Mouse (Mus musculus) hindbrain, embryonic 11.5 days (tissue): ENCODE results near the gene Gm49325. TPM values are rescaled to one million over a fixed set of nuclear protein-coding genes. Genes with fewer than 3 reads are reported as not detected.

ENCODE experiments used
- ATAC-seq: fragments of 200-750 bp; cut with Nextera tagmentation; 2 replicates; pipeline ENCODE4 v1.8.0; 2017; ENCODE audit warnings: mild to moderate bottlenecking, moderate TSS enrichment, moderate library complexity; ENCODE audit not compliant: low FRiP score
- DNase-seq: peaks from one replicate; pipeline ENCODE4 v3.0.0-alpha.2; 2015; ENCODE audit warnings: low spot score
- H3K27ac ChIP-seq: fragments of 300-500 bp; sonication (generic); 2 replicates; pipeline ENCODE4 v1.5.1; 2014; ENCODE audit warnings: mild to moderate bottlenecking, low read depth, low read length
- H3K27me3 ChIP-seq: fragments of 300-500 bp; sonication (generic); 2 replicates; pipeline ENCODE4 v1.6.1; 2014; ENCODE audit warnings: mild to moderate bottlenecking, low read length, moderate library complexity, mixed read lengths; ENCODE audit not compliant: control insufficient read depth, insufficient read depth
- H3K36me3 ChIP-seq: fragments of 300-500 bp; sonication (generic); 2 replicates; pipeline ENCODE4 v1.6.1; 2014; ENCODE audit warnings: mild to moderate bottlenecking, low read length, moderate library complexity, mixed read lengths; ENCODE audit not compliant: control insufficient read depth, insufficient read depth
- H3K4me1 ChIP-seq: fragments of 300-500 bp; sonication (generic); replicated peaks from 2 replicates; pipeline ENCODE4 v1.6.1; 2014; ENCODE audit warnings: low read length, mixed read lengths; ENCODE audit not compliant: control insufficient read depth, insufficient read depth
- H3K4me2 ChIP-seq: fragments of 300-500 bp; sonication (generic); replicated peaks from 2 replicates; pipeline ENCODE4 v1.6.1; 2014; ENCODE audit warnings: mild to moderate bottlenecking, low read depth, low read length
- H3K4me3 ChIP-seq: fragments of 300-500 bp; sonication (generic); 2 replicates; pipeline ENCODE4 v1.5.1; 2014; ENCODE audit warnings: low read depth, low read length
- H3K9ac ChIP-seq: fragments of 300-500 bp; sonication (generic); 2 replicates; pipeline ENCODE4 v1.6.1; 2014; ENCODE audit warnings: low read depth, low read length
- H3K9me3 ChIP-seq: fragments of 300-500 bp; sonication (generic); 2 replicates; pipeline ENCODE4 v1.6.1; 2016; ENCODE audit warnings: low read length; ENCODE audit not compliant: control insufficient read depth
- WGBS: fragments of 180-500 bp; shearing (Covaris S2); extraction: QIAGEN DNeasy Blood & Tissue Kit; methylation state at CpG from one replicate; pipeline ENCODE4 v1.1.7; 2014; 5-methylcytosine and 5-hydroxymethylcytosine counted together
- polyA plus RNA-seq: library from polyadenylated mRNA; unstranded; fragments of >200 nt; fragmentation: Nextera tagmentation; extraction: Ambion mirVana; gene quantifications from 2 replicates; pipeline ENCODE4 v1.2.1, GENCODE M21; 2014

Gm49325 gene
- polyA plus RNA-seq, 1 experiment from 2014 or later = not detected

GRCm38 (mm10) chr10:77569973-77570658 is 35.9 kb upstream of the Gm49325 start:
- ATAC-seq = no peak
- Histone ChIP-seq H3K9me3 (no peaks in the 10 kb centered on the region), H3K9ac (no peak overlapping the region), H3K4me2 (no peak overlapping the region), H3K36me3 (no peaks in the 10 kb centered on the region), H3K27ac (no peak overlapping the region), H3K4me3 (no peak overlapping the region), H3K27me3 (no peaks in the 10 kb centered on the region), H3K4me1 (no peaks in the 10 kb centered on the region)
- DNase-seq = no peak
- 57% methylated on average over 6 of the region's 6 CpGs for WGBS

GRCm38 (mm10) chr10:77572225-77572624 is 33.8 kb upstream of the Gm49325 start:
- Histone ChIP-seq H3K4me2 (no peak overlapping the region), H3K9ac (no peak overlapping the region), H3K27ac (no peak overlapping the region), H3K36me3 (no peaks in the 10 kb centered on the region), H3K4me3 (no peak overlapping the region), H3K9me3 (no peaks in the 10 kb centered on the region), H3K27me3 (no peaks in the 10 kb centered on the region), H3K4me1 (no peaks in the 10 kb centered on the region)
- no peak for ATAC-seq
- WGBS = 44% methylated on average over 3 of the region's 3 CpGs
- peak; percentile 19 for DNase-seq

- Histone ChIP-seq H3K4me1 (no peaks in the 10 kb centered on the region), H3K4me3 (no peak overlapping the region), H3K27me3 (no peaks in the 10 kb centered on the region), H3K27ac (no peak overlapping the region), H3K4me2 (no peak overlapping the region), H3K36me3 (no peaks in the 10 kb centered on the region), H3K9ac (no peak overlapping the region), H3K9me3 (no peaks in the 10 kb centered on the region)
- DNase-seq = no peak
- 66% methylated on average over 1 of the region's 1 CpGs for WGBS
- no peak for ATAC-seq
Measured at GRCm38 (mm10) chr10:77573162-77573561, 32.8 kb upstream of the Gm49325 start.

- H3K4me3 ChIP-seq = no peak overlapping the region
- no peak overlapping the region for H3K27ac ChIP-seq
- no peak for ATAC-seq
- no peak overlapping the region for H3K9ac ChIP-seq
- H3K9me3 ChIP-seq = no peaks in the 10 kb centered on the region
- H3K4me2 ChIP-seq = no peak overlapping the region
- H3K27me3 ChIP-seq = no peaks in the 10 kb centered on the region
- 66% methylated on average over 10 of the region's 10 CpGs for WGBS
- H3K4me1 ChIP-seq = 0 out of 2 replicates have a peak, but pooled peaks cover 2% of the 10 kb centered on the region
- no peak for DNase-seq
- H3K36me3 ChIP-seq = no peaks in the 10 kb centered on the region
Measured at GRCm38 (mm10) chr10:77580027-77580920, 25.7 kb upstream of the Gm49325 start.

- H3K4me3 ChIP-seq = peak overlapping the region; percentile 81
- peak overlapping the region; percentile 75; the same call in 1 of the 2 replicates for H3K27ac ChIP-seq
- H3K27me3 ChIP-seq = no peaks in the 10 kb centered on the region
- peak overlapping the region; percentile 84 for H3K9ac ChIP-seq
- H3K4me1 ChIP-seq = 0 out of 2 replicates have a peak, but pooled peaks cover 2% of the 10 kb centered on the region
- H3K9me3 ChIP-seq = no peaks in the 10 kb centered on the region
- ATAC-seq (peak; percentile 21; the same call in 1 of the 2 replicates), DNase-seq (no peak)
- no peaks in the 10 kb centered on the region for H3K36me3 ChIP-seq
- H3K4me2 ChIP-seq = peak overlapping the region; percentile 83
- 12% methylated on average over 8 of the region's 8 CpGs for WGBS
Measured at GRCm38 (mm10) chr10:77581023-77581407, 25.0 kb upstream of the Gm49325 start.

GRCm38 (mm10) chr10:77581408-77582284 is 24.4 kb upstream of the Gm49325 start, which contains the start of gene Pttg1ip:
TSS of gene Pttg1ip (plus strand) at chr10:77581720.
- Histone ChIP-seq H3K4me1 (0 out of 2 replicates have a peak, but pooled peaks cover 2% of the 10 kb centered on the region), H3K27ac (peak within 1 kb of the TSS; percentile 75), H3K27me3 (no peaks in the 10 kb centered on the region), H3K9ac (peak within 1 kb of the TSS; percentile 84), H3K4me2 (peak within 1 kb of the TSS; percentile 83), H3K9me3 (no peaks in the 10 kb centered on the region), H3K36me3 (no peaks in the 10 kb centered on the region), H3K4me3 (peak within 1 kb of the TSS; percentile 81)
- ATAC-seq = peak; percentile 97
- DNase-seq = peak; percentile 99
- WGBS = under 1% methylated on average over 61 of the region's 64 CpGs

GRCm38 (mm10) chr10:77582285-77582618 is 23.7 kb upstream of the Gm49325 start:
- WGBS = 5% methylated on average over 8 of the region's 8 CpGs
- no peak overlapping the region for H3K27ac ChIP-seq
- peak; percentile 15 for ATAC-seq

GRCm38 (mm10) chr10:77583795-77584422 is 22.1 kb upstream of the Gm49325 start:
- Histone ChIP-seq H3K36me3 (no peaks in the 10 kb centered on the region), H3K27me3 (no peaks in the 10 kb centered on the region), H3K4me3 (no peak overlapping the region), H3K27ac (no peak overlapping the region), H3K9me3 (no peaks in the 10 kb centered on the region), H3K4me1 (0 out of 2 replicates have a peak, but pooled peaks cover 2% of the 10 kb centered on the region), H3K9ac (no peak overlapping the region), H3K4me2 (no peak overlapping the region)
- WGBS = 76% methylated on average over 10 of the region's 10 CpGs
- ATAC-seq = no peak
- DNase-seq = no peak

More at GRCm38 (mm10) chr10:77582285-77582618, 23.7 kb upstream of the Gm49325 start:
- Histone ChIP-seq H3K27me3 (no peaks in the 10 kb centered on the region), H3K4me2 (peak overlapping the region; percentile 83), H3K4me3 (peak overlapping the region; percentile 81), H3K4me1 (0 out of 2 replicates have a peak, but pooled peaks cover 2% of the 10 kb centered on the region), H3K36me3 (no peaks in the 10 kb centered on the region), H3K9me3 (no peaks in the 10 kb centered on the region), H3K9ac (peak overlapping the region; percentile 84)
- no peak for DNase-seq
